Mouse (Mus musculus): ENCODE results near the gene Acbd3. TPM values are rescaled to one million over a fixed set of nuclear protein-coding genes. Genes with fewer than 3 reads are reported as not detected.

The Acbd3 gene
- polyA plus RNA-seq, 1 experiment, result 10.7 TPM

DNA sequence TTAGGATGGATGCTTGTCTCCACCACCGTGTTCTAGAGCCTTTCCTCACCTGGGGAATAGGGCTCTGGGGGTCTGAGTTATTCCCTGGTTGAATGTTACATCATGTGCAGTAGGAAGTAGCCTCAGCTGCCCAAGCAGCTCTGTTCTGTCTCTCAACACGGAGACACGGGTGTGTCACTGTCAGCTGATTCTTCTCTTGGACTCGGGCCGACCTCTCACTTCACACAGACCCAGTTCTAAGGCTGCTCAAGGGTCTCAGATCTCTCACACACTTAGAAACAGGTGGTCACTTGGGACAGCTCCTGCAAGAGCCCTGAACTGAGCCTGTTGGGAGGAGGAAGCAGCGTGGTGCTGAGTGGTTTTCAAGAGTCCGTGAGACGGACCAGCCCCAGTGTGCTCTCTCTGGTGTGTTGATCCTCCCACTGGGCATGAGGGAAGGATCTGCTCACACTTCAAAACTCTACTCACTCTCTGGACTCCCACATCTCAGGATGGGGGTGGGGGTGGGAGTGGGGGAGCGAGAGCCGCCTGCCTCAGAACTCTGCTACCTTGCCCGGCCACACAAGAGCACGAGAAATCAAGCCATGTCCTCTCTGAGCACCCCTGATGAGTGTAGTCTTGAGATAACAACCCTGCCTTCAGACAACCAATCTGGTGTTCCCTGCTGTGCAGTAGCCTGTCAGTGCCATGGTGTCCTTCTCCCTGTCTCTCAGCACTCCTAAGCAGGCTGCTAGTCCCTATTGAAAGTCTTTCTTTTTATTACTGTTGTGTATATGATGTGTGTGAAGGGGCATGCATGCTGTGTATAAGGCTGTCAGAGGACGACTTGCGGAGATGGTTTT is 16.7 kb upstream of the Acbd3 start:
- H3K36me3 ChIP-seq (ENCODE audit: control insufficient read depth, insufficient read depth, low read length), result no peaks in the 10 kb centered on the region
- WGBS, result 75% methylated on average over 14 of the region's 14 CpGs
- no peaks in the 10 kb centered on the region for H3K27me3 ChIP-seq (ENCODE audit: control insufficient read depth, insufficient read depth, low read length)
- H3K27ac ChIP-seq (ENCODE audit: insufficient read depth, low read depth, low read length), result no peak overlapping the region
- peaks cover 8% of the 10 kb centered on the region; the same call in 1 of the 2 replicates for H3K4me1 ChIP-seq (ENCODE audit: control insufficient read depth, insufficient read depth, insufficient read length, low read length)
- H3K4me3 ChIP-seq (ENCODE audit: low read depth, low read length), result no peak overlapping the region
- no peak for TF ChIP-seq CTCF (IDR thresholded peaks at IDR 0.05; ENCODE audit: extremely low read depth, insufficient read length, insufficient replicate concordance, low read depth, low read length)
- TF ChIP-seq POLR2A (IDR thresholded peaks at IDR 0.05; ENCODE audit: low read depth, low read length), result no peak

DNA sequence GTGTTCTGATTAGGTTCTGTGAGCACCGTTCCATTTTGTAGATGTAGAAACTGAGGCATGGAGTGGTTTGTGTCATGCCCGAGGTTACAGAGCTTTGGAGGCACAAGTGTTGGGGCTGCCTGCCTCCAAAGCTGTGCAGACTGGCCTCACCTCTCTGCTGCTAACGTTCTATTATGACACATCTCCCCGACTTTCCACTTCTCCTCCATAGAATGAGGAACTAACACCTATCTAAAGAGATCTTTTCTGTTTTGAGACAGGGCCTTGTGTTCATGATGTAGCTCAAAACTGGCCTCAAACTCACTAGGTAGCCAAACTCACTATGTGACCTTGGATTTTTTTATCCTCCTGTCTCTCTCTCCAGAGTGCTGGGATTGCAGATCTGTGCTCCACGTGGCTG is 7.1 kb upstream of the Acbd3 start:
- H3K27me3 ChIP-seq (ENCODE audit: control insufficient read depth, insufficient read depth, low read length), result no peaks in the 10 kb centered on the region
- 78% methylated on average over 5 of the region's 5 CpGs for WGBS
- no peak overlapping the region for H3K4me3 ChIP-seq (ENCODE audit: low read depth, low read length)
- TF ChIP-seq CTCF (IDR thresholded peaks at IDR 0.05; ENCODE audit: extremely low read depth, insufficient read length, insufficient replicate concordance, low read depth, low read length) (no peak), POLR2A (IDR thresholded peaks at IDR 0.05; ENCODE audit: low read depth, low read length) (no peak)
- H3K36me3 ChIP-seq (ENCODE audit: control insufficient read depth, insufficient read depth, low read length), result no peaks in the 10 kb centered on the region
- H3K4me1 ChIP-seq (ENCODE audit: control insufficient read depth, insufficient read depth, insufficient read length, low read length), result peaks cover 9% of the 10 kb centered on the region; the same call in 1 of the 2 replicates
- no peak overlapping the region for H3K27ac ChIP-seq (ENCODE audit: insufficient read depth, low read depth, low read length)

DNA sequence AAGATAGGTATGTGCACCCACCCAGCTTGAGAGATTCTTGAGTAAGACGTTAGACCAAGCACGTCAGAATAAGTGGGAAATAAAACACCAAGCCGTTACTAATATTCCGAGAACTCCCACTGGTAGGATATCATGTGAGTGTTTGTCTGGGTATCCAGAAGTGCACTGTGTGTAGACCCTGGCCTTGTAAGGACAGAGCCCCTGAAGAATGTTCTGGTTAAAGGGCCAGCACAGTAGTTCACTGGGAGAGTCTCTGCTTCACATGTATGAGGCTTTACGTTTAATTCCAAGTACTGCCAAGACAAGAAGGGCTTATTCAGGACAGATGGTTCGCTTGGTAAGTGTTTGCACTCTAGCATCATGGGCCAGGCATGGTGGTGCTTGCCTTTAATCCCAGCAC is 6.4 kb upstream of the Acbd3 start:
- Histone ChIP-seq H3K27ac (ENCODE audit: insufficient read depth, low read depth, low read length) (no peak overlapping the region), H3K4me3 (ENCODE audit: low read depth, low read length) (no peak overlapping the region), H3K4me1 (ENCODE audit: control insufficient read depth, insufficient read depth, insufficient read length, low read length) (peaks cover 4% of the 10 kb centered on the region; the same call in 1 of the 2 replicates), H3K36me3 (ENCODE audit: control insufficient read depth, insufficient read depth, low read length) (no peaks in the 10 kb centered on the region), H3K27me3 (ENCODE audit: control insufficient read depth, insufficient read depth, low read length) (no peaks in the 10 kb centered on the region)
- TF ChIP-seq POLR2A (IDR thresholded peaks at IDR 0.05; ENCODE audit: low read depth, low read length), result no peak
- TF ChIP-seq CTCF (IDR thresholded peaks at IDR 0.05; ENCODE audit: extremely low read depth, insufficient read length, insufficient replicate concordance, low read depth, low read length), result no peak
- WGBS, result 92% methylated on average over 6 of the region's 6 CpGs

- Histone ChIP-seq H3K27me3 (ENCODE audit: control insufficient read depth, insufficient read depth, low read length) (no peaks in the 10 kb centered on the region), H3K4me1 (ENCODE audit: control insufficient read depth, insufficient read depth, insufficient read length, low read length) (no peaks in the 10 kb centered on the region; the same call in 1 of the 2 replicates), H3K36me3 (ENCODE audit: control insufficient read depth, insufficient read depth, low read length) (no peaks in the 10 kb centered on the region), H3K4me3 (ENCODE audit: low read depth, low read length) (no peak overlapping the region), H3K27ac (ENCODE audit: insufficient read depth, low read depth, low read length) (no peak overlapping the region)
- peak; percentile 97; the same call in 1 of the 2 replicates for TF ChIP-seq CTCF (IDR thresholded peaks at IDR 0.05; ENCODE audit: extremely low read depth, insufficient read length, insufficient replicate concordance, low read depth, low read length)
- TF ChIP-seq POLR2A (IDR thresholded peaks at IDR 0.05; ENCODE audit: low read depth, low read length), result no peak
- WGBS, result 23% methylated on average over 5 of the region's 5 CpGs
These were observed 5.7 kb upstream of the Acbd3 start for GRCm38 (mm10) chr1:180719951-180720689.

- H3K27ac ChIP-seq (ENCODE audit: insufficient read depth, low read depth, low read length), result no peak overlapping the region
- H3K4me1 ChIP-seq (ENCODE audit: control insufficient read depth, insufficient read depth, insufficient read length, low read length), result no peaks in the 10 kb centered on the region; the same call in 1 of the 2 replicates
- no peak overlapping the region for H3K4me3 ChIP-seq (ENCODE audit: low read depth, low read length)
- TF ChIP-seq CTCF (IDR thresholded peaks at IDR 0.05; ENCODE audit: extremely low read depth, insufficient read length, insufficient replicate concordance, low read depth, low read length) (no peak), POLR2A (IDR thresholded peaks at IDR 0.05; ENCODE audit: low read depth, low read length) (no peak)
- 72% methylated on average over 1 of the region's 1 CpGs for WGBS
- H3K27me3 ChIP-seq (ENCODE audit: control insufficient read depth, insufficient read depth, low read length), result no peaks in the 10 kb centered on the region
- no peaks in the 10 kb centered on the region for H3K36me3 ChIP-seq (ENCODE audit: control insufficient read depth, insufficient read depth, low read length)
These were observed 3.2 kb upstream of the Acbd3 start for GRCm38 (mm10) chr1:180722608-180723007.

- Histone ChIP-seq H3K36me3 (ENCODE audit: control insufficient read depth, insufficient read depth, low read length) (no peaks in the 10 kb centered on the region), H3K4me1 (ENCODE audit: control insufficient read depth, insufficient read depth, insufficient read length, low read length) (no peaks in the 10 kb centered on the region; the same call in 1 of the 2 replicates), H3K27me3 (ENCODE audit: control insufficient read depth, insufficient read depth, low read length) (no peaks in the 10 kb centered on the region), H3K4me3 (ENCODE audit: low read depth, low read length) (no peak overlapping the region), H3K27ac (ENCODE audit: insufficient read depth, low read depth, low read length) (no peak overlapping the region)
- TF ChIP-seq POLR2A (IDR thresholded peaks at IDR 0.05; ENCODE audit: low read depth, low read length) (no peak), CTCF (IDR thresholded peaks at IDR 0.05; ENCODE audit: extremely low read depth, insufficient read length, insufficient replicate concordance, low read depth, low read length) (no peak)
- 38% methylated on average over 1 of the region's 1 CpGs for WGBS
These were observed 2.1 kb upstream of the Acbd3 start for GRCm38 (mm10) chr1:180723701-180724238.
